Mouse (Mus musculus) hindbrain, embryonic 14.5 days (tissue): ENCODE results near the gene Scgb1c1. TPM values are rescaled to one million over a fixed set of nuclear protein-coding genes. Genes with fewer than 3 reads are reported as not detected.

Experiments
- ATAC-seq: fragments of 200-750 bp; cut with Nextera tagmentation; 2 replicates; pipeline ENCODE4 v1.8.0; 2017; ENCODE audit warnings: moderate number of reproducible peaks, mild to moderate bottlenecking, moderate TSS enrichment, moderate library complexity; ENCODE audit not compliant: low FRiP score
- DNase-seq: peaks from one replicate; pipeline ENCODE4 v3.0.0-alpha.2; 2015; ENCODE audit warnings: low spot score
- H3K27ac ChIP-seq: fragments of 300-500 bp; sonication (generic); 2 replicates; pipeline ENCODE4 v1.5.1; 2014; ENCODE audit warnings: mild to moderate bottlenecking, moderate library complexity
- H3K27me3 ChIP-seq: fragments of 300-500 bp; sonication (generic); 2 replicates; pipeline ENCODE4 v1.6.1; 2014; ENCODE audit warnings: mild to moderate bottlenecking, low read length, mixed read lengths; ENCODE audit not compliant: control insufficient read depth, insufficient read depth
- H3K36me3 ChIP-seq: fragments of 300-500 bp; sonication (generic); replicated peaks from 2 replicates; pipeline ENCODE4 v1.6.1; 2014; ENCODE audit not compliant: control insufficient read depth, insufficient read depth
- H3K4me1 ChIP-seq: fragments of 300-500 bp; sonication (generic); replicated peaks from 2 replicates; pipeline ENCODE4 v1.6.1; 2014; ENCODE audit warnings: antibody characterized with exemption, low read length, mixed read lengths; ENCODE audit not compliant: control insufficient read depth, insufficient read depth
- H3K4me2 ChIP-seq: fragments of 300-500 bp; sonication (generic); replicated peaks from 2 replicates; pipeline ENCODE4 v1.6.1; 2014; ENCODE audit warnings: mild to moderate bottlenecking, moderate library complexity
- H3K4me3 ChIP-seq: fragments of 300-500 bp; sonication (generic); replicated peaks from 2 replicates; pipeline ENCODE4 v1.5.1; 2014; ENCODE audit warnings: mild to moderate bottlenecking, low read length
- H3K9ac ChIP-seq: fragments of 300-500 bp; sonication (generic); 2 replicates; pipeline ENCODE4 v1.6.1; 2014
- H3K9me3 ChIP-seq: fragments of 300-500 bp; sonication (generic); 2 replicates; pipeline ENCODE4 v1.6.1; 2016; ENCODE audit warnings: low read length; ENCODE audit not compliant: control insufficient read depth
- WGBS: fragments of 180-500 bp; shearing (Covaris S2); extraction: QIAGEN DNeasy Blood & Tissue Kit; methylation state at CpG from one replicate; pipeline ENCODE4 v1.1.7; 2014; 5-methylcytosine and 5-hydroxymethylcytosine counted together
- polyA plus RNA-seq: library from polyadenylated mRNA; unstranded; fragments of >200 nt; fragmentation: Nextera tagmentation; extraction: Ambion mirVana; gene quantifications from 2 replicates; pipeline ENCODE4 v1.2.1, GENCODE M21; 2014

The Scgb1c1 gene
- polyA plus RNA-seq, 1 experiment from 2014 or later: not detected

DNA sequence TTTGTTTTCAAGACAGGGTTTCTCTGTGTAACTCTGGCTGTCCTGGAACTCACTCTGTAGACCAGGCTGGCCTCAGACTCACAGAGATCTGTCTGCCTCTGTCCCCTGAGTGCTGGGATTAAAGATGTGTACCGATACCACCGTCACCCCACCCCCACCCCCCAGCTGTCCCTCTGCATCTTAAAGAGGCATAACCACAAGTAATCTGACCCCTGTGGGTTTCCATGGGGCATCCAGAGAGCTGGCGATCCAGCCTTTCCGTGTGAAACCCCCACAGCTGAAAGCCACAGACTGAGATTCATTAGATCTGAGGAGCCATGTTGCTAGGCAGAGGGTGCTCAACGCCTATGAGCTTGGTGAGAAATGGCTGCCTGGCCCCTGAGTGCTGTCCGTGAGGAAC, 14.7 kb downstream of the Scgb1c1 start:
- WGBS: 73% methylated on average over 6 of the region's 6 CpGs
- Histone ChIP-seq H3K27ac (no peak overlapping the region), H3K36me3 (peaks cover 65% of the 10 kb centered on the region), H3K4me2 (no peak overlapping the region), H3K4me1 (peaks cover 25% of the 10 kb centered on the region), H3K27me3 (no peaks in the 10 kb centered on the region), H3K4me3 (no peak overlapping the region), H3K9ac (no peak overlapping the region), H3K9me3 (no peaks in the 10 kb centered on the region)
- DNase-seq (no peak), ATAC-seq (no peak)

DNA sequence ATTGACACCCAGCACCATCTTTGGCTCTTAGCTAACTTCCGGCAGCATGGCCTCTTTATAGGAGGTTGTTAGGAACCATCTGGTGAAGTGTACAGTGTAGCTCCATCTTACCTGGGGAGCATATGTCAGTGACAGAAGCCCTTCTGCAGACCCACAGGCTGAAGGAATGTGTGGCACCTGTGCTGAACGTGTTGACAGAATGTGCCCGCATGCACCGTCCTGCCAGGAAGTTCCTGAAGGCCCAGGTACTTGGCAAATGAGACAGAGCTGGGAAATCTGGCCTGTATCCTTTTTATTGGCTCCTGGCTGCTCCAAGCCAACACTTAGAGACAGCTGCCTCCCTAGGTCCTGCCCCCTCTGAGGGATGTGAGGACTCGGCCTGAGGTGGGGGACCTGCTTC, 15.4 kb downstream of the Scgb1c1 start:
- Histone ChIP-seq H3K27ac (no peak overlapping the region), H3K4me3 (no peak overlapping the region), H3K36me3 (peaks cover 71% of the 10 kb centered on the region), H3K4me2 (no peak overlapping the region), H3K9me3 (no peaks in the 10 kb centered on the region), H3K27me3 (no peaks in the 10 kb centered on the region), H3K9ac (no peak overlapping the region), H3K4me1 (peaks cover 19% of the 10 kb centered on the region)
- WGBS: 89% methylated on average over 5 of the region's 5 CpGs
- DNase-seq (no peak), ATAC-seq (no peak)

DNA sequence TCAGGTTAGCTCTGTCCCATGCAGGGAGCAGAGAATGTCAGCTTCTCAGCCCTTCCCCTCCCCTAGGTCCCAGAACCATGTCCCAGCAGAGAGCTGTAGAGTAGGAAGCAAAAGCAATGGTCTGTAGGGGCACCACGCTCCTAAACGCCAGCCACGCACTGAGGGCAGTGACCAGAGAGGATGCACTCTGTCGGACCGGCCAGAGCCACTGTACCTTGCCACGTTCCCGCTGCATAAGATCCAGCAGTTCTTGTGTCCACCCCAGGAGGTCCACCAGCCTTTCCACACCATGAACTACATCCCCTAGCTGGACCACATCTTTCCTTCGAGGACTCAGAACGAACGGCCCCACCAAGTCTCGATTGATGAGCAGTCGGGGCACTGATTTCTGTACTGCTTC, 19.4 kb downstream of the Scgb1c1 start:
- Histone ChIP-seq H3K27ac (no peak overlapping the region), H3K36me3 (peaks cover 64% of the 10 kb centered on the region), H3K4me3 (no peak overlapping the region), H3K9me3 (no peaks in the 10 kb centered on the region), H3K27me3 (no peaks in the 10 kb centered on the region), H3K4me2 (no peak overlapping the region), H3K9ac (no peak overlapping the region), H3K4me1 (no peaks in the 10 kb centered on the region; the same call in 1 of the 2 replicates)
- no peak for DNase-seq
- no peak for ATAC-seq
- 93% methylated on average over 12 of the region's 12 CpGs for WGBS

DNA sequence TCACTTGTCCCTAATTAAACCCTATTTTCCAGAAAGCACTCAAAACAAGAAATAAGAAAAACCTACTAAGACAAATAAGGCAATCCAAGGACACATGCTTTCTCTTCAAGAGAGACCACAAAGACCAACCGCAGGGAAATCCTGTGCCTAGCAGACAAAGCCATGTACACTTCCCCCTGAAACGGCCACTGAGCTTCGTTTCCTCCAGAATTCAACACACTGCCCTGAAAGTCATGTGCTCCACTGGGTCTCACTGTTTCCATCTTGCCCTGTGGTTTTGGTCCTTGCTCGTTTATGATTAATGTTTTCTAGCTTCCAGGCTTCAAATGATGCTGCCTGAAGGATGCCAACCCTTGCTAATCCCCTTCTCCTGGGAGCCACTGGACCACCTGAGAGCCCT, 28.9 kb downstream of the Scgb1c1 start:
- Histone ChIP-seq H3K36me3 (peaks cover 35% of the 10 kb centered on the region), H3K27me3 (no peaks in the 10 kb centered on the region), H3K4me3 (no peak overlapping the region), H3K9ac (no peak overlapping the region), H3K4me1 (no peaks in the 10 kb centered on the region), H3K9me3 (no peaks in the 10 kb centered on the region), H3K4me2 (no peak overlapping the region), H3K27ac (no peak overlapping the region)
- no peak for ATAC-seq
- 91% methylated on average over 4 of the region's 4 CpGs for WGBS
- DNase-seq: no peak

DNA sequence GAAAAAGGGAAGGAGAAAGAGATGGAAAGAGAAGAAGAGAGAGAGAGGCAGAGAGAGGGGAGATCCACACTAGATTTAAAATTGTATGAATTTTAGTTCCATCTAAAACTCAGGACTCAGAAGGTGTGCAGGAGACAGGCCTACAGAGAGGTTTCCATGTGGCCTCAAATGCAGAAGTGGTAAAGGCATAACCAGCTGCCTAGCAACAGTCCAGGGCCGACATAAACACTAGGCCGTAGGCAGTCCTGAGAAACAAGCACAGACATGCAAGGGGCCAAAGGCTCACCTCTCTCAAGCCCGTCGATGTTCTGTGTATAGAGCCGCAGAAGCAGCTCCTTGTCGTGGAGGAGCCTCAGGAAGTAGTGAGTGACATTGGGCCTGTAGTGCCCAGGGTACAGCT, 32.0 kb downstream of the Scgb1c1 start:
- WGBS: 84% methylated on average over 6 of the region's 6 CpGs
- no peak overlapping the region for H3K4me2 ChIP-seq
- H3K36me3 ChIP-seq: peaks cover 30% of the 10 kb centered on the region
- no peaks in the 10 kb centered on the region for H3K27me3 ChIP-seq
- no peak overlapping the region for H3K9ac ChIP-seq
- no peak for ATAC-seq
- H3K4me3 ChIP-seq: no peak overlapping the region
- peaks cover 8% of the 10 kb centered on the region for H3K4me1 ChIP-seq
- no peak for DNase-seq
- no peak overlapping the region for H3K27ac ChIP-seq
- no peaks in the 10 kb centered on the region for H3K9me3 ChIP-seq

DNA sequence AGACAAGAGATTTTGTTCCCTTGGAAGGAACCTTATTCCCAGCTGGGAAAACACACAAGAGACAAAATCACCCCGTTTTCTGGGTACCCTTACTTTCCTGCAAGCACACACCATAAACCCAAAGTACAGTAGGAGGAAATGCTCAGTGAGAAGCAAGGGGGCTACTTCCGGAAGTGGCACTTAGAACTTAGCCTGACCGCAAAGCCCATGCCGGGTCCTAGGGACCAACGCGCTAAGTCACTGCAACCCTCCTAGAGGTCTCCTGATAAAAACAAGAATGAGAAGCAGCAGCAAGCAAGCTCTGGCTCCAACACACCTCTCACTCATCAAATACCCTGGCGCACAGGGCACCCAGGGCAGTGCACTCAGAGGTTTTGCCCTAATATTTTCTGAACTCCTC, 34.0 kb downstream of the Scgb1c1 start:
- Histone ChIP-seq H3K4me3 (no peak overlapping the region), H3K27ac (no peak overlapping the region), H3K36me3 (peaks cover 21% of the 10 kb centered on the region), H3K27me3 (no peaks in the 10 kb centered on the region), H3K9me3 (no peaks in the 10 kb centered on the region), H3K4me2 (no peak overlapping the region), H3K4me1 (peaks cover 12% of the 10 kb centered on the region), H3K9ac (no peak overlapping the region)
- no peak for ATAC-seq
- WGBS: 96% methylated on average over 7 of the region's 7 CpGs
- no peak for DNase-seq

DNA sequence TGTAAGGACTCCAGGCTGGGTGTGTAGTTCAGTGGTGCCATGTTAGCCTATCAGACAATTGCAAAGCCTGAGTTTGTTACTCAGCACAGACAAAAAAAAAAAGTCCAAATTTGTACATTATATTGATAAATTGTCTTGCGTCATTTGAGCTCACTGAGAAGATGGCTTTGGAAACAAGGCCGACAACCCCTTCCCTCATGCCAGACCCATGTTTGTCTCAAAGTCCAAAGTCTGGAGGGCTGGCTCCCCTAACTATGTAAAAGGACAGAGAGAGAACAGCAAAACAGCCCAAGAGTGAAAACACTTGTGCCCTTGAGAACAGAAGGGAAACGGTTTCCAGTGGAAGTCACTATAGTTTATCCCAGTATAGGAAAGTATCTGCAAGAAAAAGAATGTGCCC, 35.1 kb downstream of the Scgb1c1 start:
- no peak for ATAC-seq

DNA sequence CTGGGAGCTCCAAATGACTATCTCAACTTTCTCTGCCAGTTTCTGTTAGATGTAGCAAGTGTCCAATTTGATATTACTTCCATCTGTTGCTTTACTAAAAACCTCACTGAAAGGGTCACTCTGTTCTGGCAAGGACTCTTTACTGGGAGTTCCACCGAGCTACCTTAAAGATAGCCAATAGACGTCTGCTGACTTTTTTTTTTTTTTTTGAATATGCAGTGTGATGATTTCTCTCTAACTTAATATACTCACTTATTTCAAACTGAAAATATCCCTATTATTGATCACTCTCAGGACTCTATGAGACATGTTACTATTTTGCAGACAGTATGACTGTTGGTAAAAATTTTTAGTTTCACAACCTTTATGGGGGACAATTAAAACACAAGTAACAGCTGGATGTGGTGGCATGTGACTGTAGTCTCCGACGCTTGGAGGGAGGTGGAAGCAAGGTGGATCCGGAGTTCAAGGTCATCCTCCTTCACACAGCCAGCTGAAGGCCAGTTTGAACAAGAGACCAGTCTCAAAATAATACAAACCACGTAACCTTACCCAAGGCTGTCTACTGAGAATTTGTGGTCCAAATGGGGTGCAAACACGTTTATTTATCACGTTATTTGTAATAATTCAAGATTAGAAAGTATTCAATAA, 35.6 kb downstream of the Scgb1c1 start:
- Histone ChIP-seq H3K27me3 (no peaks in the 10 kb centered on the region), H3K4me1 (peaks cover 12% of the 10 kb centered on the region), H3K27ac (peak overlapping the region; percentile 90), H3K9ac (peak overlapping the region; percentile 95), H3K9me3 (no peaks in the 10 kb centered on the region), H3K4me2 (peak overlapping the region; percentile 76), H3K4me3 (peak overlapping the region; percentile 91), H3K36me3 (peaks cover 20% of the 10 kb centered on the region)
- DNase-seq (no peak), ATAC-seq (no peak)
- WGBS: 27% methylated on average over 8 of the region's 8 CpGs

More for the DNA sequence above, 35.1 kb downstream of the Scgb1c1 start:
- H3K9me3 ChIP-seq: no peaks in the 10 kb centered on the region
- no peak overlapping the region for H3K27ac ChIP-seq
- peak overlapping the region; percentile 20; the same call in 1 of the 2 replicates for H3K9ac ChIP-seq
- DNase-seq: no peak
- WGBS: 88% methylated on average over 3 of the region's 3 CpGs
- no peaks in the 10 kb centered on the region for H3K27me3 ChIP-seq
- H3K4me2 ChIP-seq: peak overlapping the region; percentile 76; the same call in 1 of the 2 replicates
- peaks cover 12% of the 10 kb centered on the region for H3K4me1 ChIP-seq
- H3K36me3 ChIP-seq: peaks cover 20% of the 10 kb centered on the region
- peak overlapping the region; percentile 91; the same call in 1 of the 2 replicates for H3K4me3 ChIP-seq

DNA sequence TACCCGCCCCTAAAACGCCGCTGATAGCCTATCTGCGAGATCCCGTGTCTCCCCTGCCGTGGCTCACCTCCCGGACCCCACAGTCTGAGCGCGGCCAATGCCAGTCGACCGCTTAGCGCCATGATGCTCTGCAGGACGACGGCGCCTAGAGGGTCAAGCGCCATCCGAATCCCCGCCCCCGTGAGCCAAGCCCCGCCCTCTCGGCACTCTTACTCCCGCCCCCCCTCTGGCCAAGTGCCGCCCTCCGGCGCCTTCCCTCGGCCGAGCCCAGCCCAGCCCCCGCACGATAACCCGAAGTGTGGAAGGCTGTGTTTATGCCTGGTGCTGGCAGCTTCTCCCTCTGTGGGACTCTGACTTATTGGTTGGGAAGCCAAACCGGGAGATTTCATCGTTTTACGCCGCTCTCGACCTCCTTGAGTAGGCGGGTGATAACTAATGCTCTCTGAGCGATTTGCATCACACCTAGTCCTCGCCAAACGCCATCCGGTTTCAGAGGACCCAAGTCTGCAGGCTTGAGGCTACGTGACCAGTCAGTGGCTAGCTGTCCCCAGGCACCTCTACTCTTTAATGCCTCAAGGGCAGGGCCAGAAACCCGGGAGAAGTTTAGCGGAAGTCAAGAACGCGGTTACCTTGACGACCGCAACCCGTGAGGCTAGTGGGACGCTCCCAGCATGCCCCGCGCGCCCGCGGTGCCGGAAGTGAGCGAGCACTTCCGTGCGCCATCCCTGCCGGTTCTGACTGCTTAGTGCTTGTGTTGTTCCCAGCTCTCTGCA, 36.5 kb downstream of the Scgb1c1 start, which contains the start of the genes Psmd13 and Sirt3:
Psmd13 (plus strand) TSS at position 273 of the 773 bp plus-strand sequence.
Sirt3 (minus strand) TSS at position 614 of the 773 bp plus-strand sequence.
- H3K4me3 ChIP-seq: peak within 1 kb of the TSS; percentile 91
- peak within 1 kb of the TSS; percentile 76 for H3K4me2 ChIP-seq
- H3K9ac ChIP-seq: peak within 1 kb of the TSS; percentile 95
- peaks cover 12% of the 10 kb centered on the region for H3K4me1 ChIP-seq
- under 1% methylated on average over 59 of the region's 59 CpGs for WGBS
- peaks cover 20% of the 10 kb centered on the region for H3K36me3 ChIP-seq
- ATAC-seq (peak; percentile 95), DNase-seq (peak; percentile 95)
- H3K9me3 ChIP-seq: no peaks in the 10 kb centered on the region
- H3K27ac ChIP-seq: peak within 1 kb of the TSS; percentile 90
- no peaks in the 10 kb centered on the region for H3K27me3 ChIP-seq
